ENCODE assay signal across 21 mouse cellular contexts in the genomic region with DNA sequence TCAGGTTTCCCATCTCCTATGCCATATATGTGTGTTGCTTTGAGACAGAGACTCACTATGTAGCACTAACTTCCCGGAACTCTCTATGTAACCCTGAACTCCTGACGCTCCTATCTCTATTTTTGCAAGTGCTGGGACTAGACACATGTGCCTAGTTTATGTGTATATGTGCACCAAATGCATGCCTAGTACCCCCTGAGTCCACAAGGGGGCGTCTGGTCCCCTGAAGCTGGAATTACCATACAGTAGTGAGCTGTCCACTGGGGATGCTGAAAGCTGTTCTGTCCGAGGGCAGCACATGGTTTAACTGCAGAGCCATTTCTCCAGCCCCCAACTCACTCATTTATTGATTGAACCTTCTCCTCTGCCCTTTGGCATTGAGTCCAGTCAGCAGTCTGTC. TPM values are rescaled to one million over a fixed set of nuclear protein-coding genes. Genes with fewer than 3 reads are reported as not detected.
DNase-seq lines count a peak whose midpoint lies in the region; ATAC-seq and TF ChIP-seq lines count a peak whose summit lies in the region.
"Had no signal": no experiment of that assay in that cellular context is flagged by ENCODE, and none has a peak within 500 bp of the region (broad histone marks: within the 10 kb centered on the region; RNA-seq: fewer than 3 reads in every experiment).

No protein-coding gene starts in this region.

- no peak for DNase-seq in lung, embryonic 14.5 days
- DNase-seq in lung, postnatal 10 days: no peak
- peak; percentile 80 for DNase-seq in ES-CJ7 (ENCODE audit: low read depth, low spot score)
- DNase-seq in R1 (ENCODE audit: low read depth, low spot score): peak; percentile 85
- no peak for DNase-seq in embryo, embryonic 10.5 days (ENCODE audit: low spot score)
- no peak for DNase-seq in embryonic facial prominence, embryonic 10.5 days (ENCODE audit: low spot score)
- DNase-seq: adrenal gland, adult 2 months; cerebellum, adult 11 months; cerebellum, postnatal 25 days; heart, adult 11 months; heart, postnatal 36 days; right cerebral cortex, adult 18-20 months had no signal

- TF ChIP-seq POLR2A in small intestine, adult 2 months (IDR thresholded peaks at IDR 0.05; ENCODE audit: low read depth, low read length): no peak

- H3K27ac ChIP-seq in lung, embryonic 14.5 days (ENCODE audit: low read depth): no peak overlapping the region
- peak overlapping the region; percentile 81 for H3K27ac ChIP-seq in small intestine, adult 2 months (ENCODE audit: insufficient read depth, low read depth, low read length)
- no peak overlapping the region for H3K27ac ChIP-seq in embryonic facial prominence, embryonic 10.5 days (replicated peaks)
- H3K27ac ChIP-seq: heart, embryonic 13.5 days; hindbrain, postnatal 0 days; limb, embryonic 12.5 days; lung, embryonic 15.5 days; midbrain, embryonic 15.5 days had no signal

- peaks cover 5% of the 10 kb centered on the region; the same call in 1 of the 2 replicates for H3K27me3 ChIP-seq in lung, embryonic 14.5 days (ENCODE audit: insufficient read depth, low read length)
- no peaks in the 10 kb centered on the region for H3K27me3 ChIP-seq in small intestine, adult 2 months (ENCODE audit: control insufficient read depth, insufficient read depth, low read length)
- H3K27me3 ChIP-seq in embryonic facial prominence, embryonic 10.5 days (replicated peaks; ENCODE audit: low read depth, poor library complexity, severe bottlenecking): peaks cover 27% of the 10 kb centered on the region

- 65% methylated on average over 4 of the region's 4 CpGs for WGBS in lung, embryonic 14.5 days
- 41% methylated on average over 4 of the region's 4 CpGs for WGBS in small intestine, adult 2 months
- WGBS in embryonic facial prominence, embryonic 10.5 days: 70% methylated on average over 4 of the region's 4 CpGs

- no peak overlapping the region for H3K9ac ChIP-seq in lung, embryonic 14.5 days
- H3K9ac ChIP-seq: heart, embryonic 13.5 days; limb, embryonic 12.5 days; lung, embryonic 15.5 days; midbrain, embryonic 15.5 days had no signal

- peak; percentile 35; the same call in 1 of the 2 replicates for TF ChIP-seq CTCF in lung, embryonic 14.5 days (IDR thresholded peaks at IDR 0.05; ENCODE audit: low read depth)
- TF ChIP-seq CTCF in small intestine, adult 2 months (IDR thresholded peaks at IDR 0.05; ENCODE audit: extremely low read depth, insufficient read length, insufficient replicate concordance, low read depth, low read length): peak; percentile 55; the same call in 1 of the 2 replicates

- no peaks in the 10 kb centered on the region for H3K9me3 ChIP-seq in lung, embryonic 14.5 days (ENCODE audit: low read depth, low read length)
- peaks cover 15% of the 10 kb centered on the region; the same call in 1 of the 2 replicates for H3K9me3 ChIP-seq in embryonic facial prominence, embryonic 10.5 days
- H3K9me3 ChIP-seq: lung, embryonic 15.5 days; midbrain, embryonic 15.5 days had no signal

- ATAC-seq in lung, embryonic 14.5 days (ENCODE audit: insufficient read depth): no peak
- ATAC-seq: forebrain, embryonic 14.5 days; hindbrain, postnatal 0 days; midbrain, embryonic 15.5 days had no signal

- no peak overlapping the region for H3K4me3 ChIP-seq in lung, embryonic 14.5 days (ENCODE audit: low read depth, low read length)
- H3K4me3 ChIP-seq in small intestine, adult 2 months (ENCODE audit: low read depth, low read length): no peak overlapping the region
- H3K4me3 ChIP-seq in embryonic facial prominence, embryonic 10.5 days: no peak overlapping the region
- H3K4me3 ChIP-seq: erythroblast, embryonic 14.5 days; heart, embryonic 13.5 days; limb, embryonic 12.5 days; lung, embryonic 15.5 days; midbrain, embryonic 15.5 days had no signal

- H3K36me3 ChIP-seq in lung, embryonic 14.5 days (ENCODE audit: insufficient read depth): no peaks in the 10 kb centered on the region
- no peaks in the 10 kb centered on the region for H3K36me3 ChIP-seq in small intestine, adult 2 months (ENCODE audit: control insufficient read depth, insufficient read depth, low read length)
- no peaks in the 10 kb centered on the region for H3K36me3 ChIP-seq in embryonic facial prominence, embryonic 10.5 days (replicated peaks)
- H3K36me3 ChIP-seq: heart, embryonic 13.5 days; limb, embryonic 12.5 days; lung, embryonic 15.5 days; midbrain, embryonic 15.5 days had no signal

- H3K4me2 ChIP-seq in lung, embryonic 14.5 days: no peak overlapping the region
- H3K4me2 ChIP-seq: heart, embryonic 13.5 days; limb, embryonic 12.5 days; lung, embryonic 15.5 days; midbrain, embryonic 15.5 days had no signal

- H3K4me1 ChIP-seq in lung, embryonic 14.5 days (ENCODE audit: insufficient read depth): no peaks in the 10 kb centered on the region
- H3K4me1 ChIP-seq in small intestine, adult 2 months (ENCODE audit: control insufficient read depth, insufficient read depth, insufficient read length, low read length): peaks cover 19% of the 10 kb centered on the region
- H3K4me1 ChIP-seq in embryonic facial prominence, embryonic 10.5 days: peaks cover 4% of the 10 kb centered on the region
- H3K4me1 ChIP-seq: heart, embryonic 13.5 days; midbrain, embryonic 15.5 days had no signal

RNA-seq across cellular contexts. Expression of a gene that starts 11.7 kb away (rescaled TPM):
- 0.11 and 0.18 TPM in 2 replicates for polyA plus RNA-seq in lung, embryonic 14.5 days (2014; fragmentation: Nextera tagmentation; extraction: Ambion mirVana)
- polyA plus RNA-seq in small intestine, adult 2 months (2012; rRNA removed): 75.7 and 133 TPM in 2 replicates
- polyA plus RNA-seq in embryonic facial prominence, embryonic 10.5 days (2016; fragmentation: Nextera tagmentation; extraction: Ambion mirVana): 0.09 and 0.16 TPM in 2 replicates
- polyA plus RNA-seq: adrenal gland, adult 2 months; embryonic facial prominence, embryonic 11.5 days; erythroblast, embryonic 14.5 days; forebrain, embryonic 14.5 days; hindbrain, postnatal 0 days; limb, embryonic 12.5 days; midbrain, embryonic 15.5 days had no signal

Comparison
In these comparisons a context has a peak if more than half of its experiments do, and no peak if none do; other contexts are left out.
1. DNase-seq: peak in ES-CJ7 (single experiment) and R1 (single experiment); none in lung, embryonic 14.5 days (single experiment), lung, postnatal 10 days (single experiment), embryo, embryonic 10.5 days (single experiment) and embryonic facial prominence, embryonic 10.5 days (single experiment).
2. RNA of a gene that starts 11.7 kb away (polyA plus RNA-seq): 75.7 to 133 TPM in small intestine, adult 2 months; 0.09 to 0.16 TPM in embryonic facial prominence, embryonic 10.5 days and 0.11 to 0.18 TPM in lung, embryonic 14.5 days; every median in the first group is over 10 times any median in the second.